Mouse (Mus musculus): ENCODE measurements around the gene Mfsd11. TPM values are rescaled to one million over a fixed set of nuclear protein-coding genes. Genes with fewer than 3 reads are reported as not detected.
A peak's percentile ranks its signal among the peaks of the same experiment; 100 is the strongest.
"Not testable (repeated sequence)": the region's sequence is repeated elsewhere in the genome, so short reads cannot be mapped to it uniquely, and the experiment has no call there.

The Mfsd11 gene
- polyA plus RNA-seq, 1 experiment from 2014 or later = 33.3 TPM

DNA sequence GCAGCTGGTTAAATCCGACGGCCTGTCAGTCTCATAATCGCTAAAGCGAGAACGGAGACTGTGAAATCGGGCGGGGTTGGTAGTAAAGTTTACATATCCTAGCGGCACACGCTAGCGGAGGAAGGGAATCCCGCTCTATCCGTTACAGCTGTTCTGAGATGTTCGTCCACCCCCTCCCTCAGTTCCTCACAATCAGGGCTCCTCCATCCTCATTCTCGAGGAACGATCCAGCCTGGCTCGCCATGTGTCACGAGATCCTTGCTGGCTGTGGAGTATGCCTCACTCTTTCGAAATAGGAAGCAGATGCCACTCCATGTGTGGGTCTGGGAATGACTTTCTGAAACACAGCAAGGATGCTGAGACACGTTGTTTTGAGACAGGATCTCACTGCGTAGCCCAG is 21.7 kb downstream of the Mfsd11 start:
- H3K4me3 ChIP-seq (replicated peaks) = no peak overlapping the region
- H3K4me2 ChIP-seq = no peak overlapping the region
- 88% methylated on average over 20 of the region's 20 CpGs for WGBS
- H3K27ac ChIP-seq = no peak overlapping the region
- no peak overlapping the region for H3K9ac ChIP-seq
- no peaks in the 10 kb centered on the region for H3K9me3 ChIP-seq
- H3K27me3 ChIP-seq (replicated peaks) = no peaks in the 10 kb centered on the region
- no peaks in the 10 kb centered on the region for H3K4me1 ChIP-seq
- ATAC-seq (ENCODE audit: insufficient read depth, low FRiP score, low read depth) = no peak
- peaks cover 32% of the 10 kb centered on the region for H3K36me3 ChIP-seq

DNA sequence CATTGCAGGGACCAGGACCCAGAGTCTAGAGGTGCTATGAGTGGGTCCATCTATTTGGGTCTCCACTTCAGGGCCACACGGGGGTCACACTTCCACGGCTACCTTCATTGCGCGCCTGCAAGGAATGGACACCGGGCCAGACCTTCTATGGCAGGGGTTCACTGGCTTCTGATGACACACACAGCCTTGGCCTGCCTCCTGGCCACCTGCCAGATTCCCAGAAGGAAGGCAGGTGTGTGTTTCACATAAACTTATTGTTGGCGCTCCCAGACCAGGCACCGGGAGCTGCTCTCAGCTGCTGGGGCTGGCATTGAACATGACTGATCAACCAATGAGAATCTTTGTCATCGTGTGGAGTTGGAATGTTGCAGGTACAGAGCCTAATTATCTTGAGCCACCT is 26.2 kb downstream of the Mfsd11 start:
- ATAC-seq (ENCODE audit: insufficient read depth, low FRiP score, low read depth) = no peak; the same call in 1 of the 2 replicates
- H3K9me3 ChIP-seq = no peaks in the 10 kb centered on the region

DNA sequence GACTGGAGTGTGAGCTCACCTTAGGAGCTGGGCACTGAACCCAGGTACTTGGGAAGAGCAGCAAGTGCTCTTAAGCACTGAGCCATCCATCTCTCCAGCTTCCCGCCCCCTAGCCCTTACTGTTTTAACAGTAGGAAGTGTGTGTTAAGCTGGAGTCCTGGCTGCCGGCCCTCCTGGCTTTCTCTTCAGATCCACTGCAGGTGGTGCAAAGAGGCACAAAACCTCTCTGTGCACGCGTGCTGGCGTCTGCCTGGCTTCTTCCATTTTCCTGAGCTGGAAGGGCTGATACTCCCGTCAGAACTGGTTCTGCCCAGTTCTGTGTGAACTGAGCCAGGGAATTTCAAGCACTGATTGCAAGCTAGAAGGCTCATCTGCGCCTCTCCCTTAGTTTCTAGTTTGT is 28.6 kb downstream of the Mfsd11 start:
- Histone ChIP-seq H3K9me3 (no peaks in the 10 kb centered on the region), H3K9ac (no peak overlapping the region), H3K4me3 (replicated peaks) (no peak overlapping the region), H3K4me1 (0 out of 2 replicates have a peak, but pooled peaks cover 6% of the 10 kb centered on the region), H3K27ac (no peak overlapping the region; the same call in 1 of the 2 replicates), H3K27me3 (replicated peaks) (no peaks in the 10 kb centered on the region), H3K4me2 (no peak overlapping the region), H3K36me3 (no peaks in the 10 kb centered on the region)
- no peak for ATAC-seq (ENCODE audit: insufficient read depth, low FRiP score, low read depth)
- WGBS = 54% methylated on average over 7 of the region's 7 CpGs

More for the DNA sequence above, 26.2 kb downstream of the Mfsd11 start:
- Histone ChIP-seq H3K9ac (no peak overlapping the region), H3K4me2 (no peak overlapping the region), H3K36me3 (peaks cover 13% of the 10 kb centered on the region), H3K27me3 (replicated peaks) (no peaks in the 10 kb centered on the region), H3K4me1 (no peaks in the 10 kb centered on the region), H3K27ac (no peak overlapping the region), H3K4me3 (replicated peaks) (no peak overlapping the region)
- 82% methylated on average over 8 of the region's 8 CpGs for WGBS

DNA sequence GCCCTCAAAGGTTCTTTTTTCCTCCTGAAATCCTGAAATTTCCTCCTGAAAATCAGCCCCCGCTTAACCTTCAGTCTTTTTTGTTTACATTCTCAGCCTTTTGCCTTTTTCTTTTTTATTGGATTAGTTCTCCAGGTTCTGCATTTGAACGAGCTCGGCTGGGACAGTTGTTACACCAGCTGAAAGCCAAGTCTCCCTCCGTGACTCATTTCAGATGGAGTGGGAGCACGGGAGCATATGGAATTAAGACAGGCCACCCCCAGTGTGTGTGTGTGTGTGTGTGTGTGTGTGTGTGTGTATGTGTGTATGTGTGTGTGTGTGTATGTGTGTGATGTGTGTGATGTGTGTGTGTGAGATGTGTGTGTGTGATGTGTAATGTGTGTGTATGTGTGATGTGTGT is 29.2 kb downstream of the Mfsd11 start:
- no peaks in the 10 kb centered on the region for H3K9me3 ChIP-seq
- H3K4me2 ChIP-seq = no peak overlapping the region
- H3K27me3 ChIP-seq (replicated peaks) = no peaks in the 10 kb centered on the region
- no peak for ATAC-seq (ENCODE audit: insufficient read depth, low FRiP score, low read depth)
- no peak overlapping the region for H3K27ac ChIP-seq
- no peak overlapping the region for H3K4me3 ChIP-seq (replicated peaks)
- no peak overlapping the region for H3K9ac ChIP-seq
- 0 out of 2 replicates have a peak, but pooled peaks cover 8% of the 10 kb centered on the region for H3K4me1 ChIP-seq
- H3K36me3 ChIP-seq = no peaks in the 10 kb centered on the region
- WGBS = 42% methylated on average over 5 of the region's 5 CpGs

DNA sequence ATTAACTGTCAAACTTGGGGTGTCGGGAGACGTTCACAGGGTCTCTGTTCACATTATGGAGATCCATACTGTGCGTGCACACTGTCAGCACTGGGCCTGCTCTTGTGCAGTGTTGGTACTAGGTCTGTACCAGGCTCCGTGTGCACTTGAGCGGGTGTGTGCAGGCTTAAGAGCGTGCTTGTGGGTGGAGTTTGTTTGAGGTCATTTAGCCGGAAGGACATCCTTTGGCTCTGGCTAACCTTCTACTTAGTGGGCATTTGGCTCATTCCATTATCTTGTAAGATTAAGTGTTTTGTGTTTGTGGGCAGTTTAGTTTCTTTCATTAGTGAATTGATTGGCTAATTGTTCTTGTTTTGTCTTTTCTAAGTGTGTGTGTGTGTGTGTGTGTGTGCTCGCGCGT is 30.2 kb downstream of the Mfsd11 start:
- H3K4me3 ChIP-seq (replicated peaks) = no peak overlapping the region
- no peak overlapping the region for H3K27ac ChIP-seq
- no peaks in the 10 kb centered on the region for H3K9me3 ChIP-seq
- H3K36me3 ChIP-seq = no peaks in the 10 kb centered on the region
- H3K9ac ChIP-seq = no peak overlapping the region
- no peaks in the 10 kb centered on the region for H3K27me3 ChIP-seq (replicated peaks)
- H3K4me1 ChIP-seq = 0 out of 2 replicates have a peak, but pooled peaks cover 8% of the 10 kb centered on the region
- no peak for ATAC-seq (ENCODE audit: insufficient read depth, low FRiP score, low read depth)
- 70% methylated on average over 10 of the region's 10 CpGs for WGBS
- H3K4me2 ChIP-seq = no peak overlapping the region

DNA sequence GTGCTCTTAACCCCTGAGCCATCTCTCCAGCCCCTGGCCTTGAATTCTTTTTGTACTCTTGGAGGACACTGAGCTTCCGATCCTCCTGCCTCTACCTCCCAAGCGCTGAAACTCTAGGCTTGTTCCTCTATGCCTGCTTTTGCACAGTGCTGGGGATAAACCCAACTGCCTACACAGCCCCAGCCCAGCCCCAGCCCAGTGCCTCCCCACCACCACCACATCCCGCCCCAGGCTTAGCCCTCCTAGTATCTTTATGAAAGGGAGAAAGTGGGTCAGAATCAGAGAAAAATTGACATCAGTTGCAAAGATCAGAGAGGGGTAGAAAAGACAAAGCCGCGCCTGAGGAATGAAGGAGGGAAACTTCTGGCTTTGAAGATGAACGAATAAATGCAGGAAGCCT is 31.8 kb downstream of the Mfsd11 start:
- no peak overlapping the region for H3K9ac ChIP-seq
- no peaks in the 10 kb centered on the region for H3K27me3 ChIP-seq (replicated peaks)
- no peaks in the 10 kb centered on the region for H3K36me3 ChIP-seq
- no peak overlapping the region for H3K27ac ChIP-seq
- WGBS = 85% methylated on average over 6 of the region's 6 CpGs
- no peak overlapping the region for H3K4me2 ChIP-seq
- no peaks in the 10 kb centered on the region for H3K9me3 ChIP-seq
- no peak overlapping the region for H3K4me3 ChIP-seq (replicated peaks)
- H3K4me1 ChIP-seq = 0 out of 2 replicates have a peak, but pooled peaks cover 8% of the 10 kb centered on the region
- no peak for ATAC-seq (ENCODE audit: insufficient read depth, low FRiP score, low read depth)

DNA sequence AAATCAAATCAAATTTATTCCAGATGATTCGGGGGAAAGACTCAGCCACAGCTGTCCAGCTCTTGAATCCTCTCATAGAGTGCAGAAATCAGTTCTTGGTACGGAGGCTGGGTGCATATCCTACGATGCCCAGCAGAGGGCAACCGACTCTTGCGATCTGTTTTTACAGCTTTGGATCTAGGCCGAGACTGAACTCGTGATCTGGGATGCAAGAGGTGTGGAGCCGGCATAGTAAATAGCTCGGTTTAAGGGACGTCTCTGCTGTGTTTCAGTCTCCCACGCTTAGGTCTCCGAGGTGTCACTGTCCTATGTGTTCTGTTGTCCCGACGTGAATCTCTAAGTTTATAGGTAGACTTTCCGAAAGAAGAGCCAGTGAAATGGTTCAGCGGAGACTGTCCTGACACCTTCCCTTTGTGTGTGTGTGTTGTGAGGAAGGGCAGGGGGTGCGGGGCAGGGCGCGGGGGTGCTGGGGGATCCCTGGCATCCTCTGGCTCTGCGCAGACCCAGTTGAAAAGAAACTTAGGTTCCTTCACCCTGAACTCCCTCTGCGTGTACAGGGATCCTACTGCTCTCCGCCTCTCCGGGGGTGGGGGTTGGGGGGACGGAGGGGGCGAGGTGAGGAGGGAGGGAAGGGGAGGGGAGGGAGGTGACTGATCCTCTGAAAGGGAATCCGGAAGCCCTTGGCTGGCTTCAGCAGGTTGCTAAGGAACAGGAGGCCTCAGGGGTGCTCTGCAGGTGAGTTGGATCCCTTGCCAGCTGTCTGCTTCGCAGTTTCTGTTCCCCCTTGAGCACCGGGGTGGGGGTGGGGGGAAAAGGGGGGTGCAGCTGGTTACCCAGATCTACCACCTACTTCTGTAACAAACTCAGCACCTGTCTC is 33.3 kb downstream of the Mfsd11 start:
- 4% methylated on average over 27 of the region's 28 CpGs for WGBS
- peak; percentile 29 for ATAC-seq (ENCODE audit: insufficient read depth, low FRiP score, low read depth)

DNA sequence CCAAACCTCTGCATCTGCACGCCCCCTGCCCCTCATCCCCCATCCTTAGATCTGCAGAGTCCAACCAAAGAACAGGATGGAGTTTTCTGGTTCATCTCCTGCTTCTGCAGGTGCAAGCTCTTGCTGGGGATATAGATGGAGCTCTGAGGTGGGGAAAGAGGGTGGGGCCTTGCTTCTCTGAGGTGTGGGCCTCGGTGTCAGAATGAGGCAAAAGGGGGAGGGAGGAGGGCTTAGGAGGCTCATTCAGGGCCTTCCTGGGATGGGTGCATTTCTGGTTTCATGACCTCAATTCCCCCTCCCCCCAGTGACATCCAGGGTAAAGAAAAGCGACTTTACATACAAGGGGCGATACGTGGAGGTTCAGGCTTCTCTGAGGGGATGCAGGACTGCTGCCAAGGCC is 34.9 kb downstream of the Mfsd11 start:
- Histone ChIP-seq H3K4me3 (replicated peaks) (no peak overlapping the region), H3K4me1 (0 out of 2 replicates have a peak, but pooled peaks cover 8% of the 10 kb centered on the region), H3K27me3 (replicated peaks) (no peaks in the 10 kb centered on the region), H3K9ac (no peak overlapping the region), H3K27ac (no peak overlapping the region), H3K9me3 (no peaks in the 10 kb centered on the region), H3K36me3 (no peaks in the 10 kb centered on the region), H3K4me2 (no peak overlapping the region)
- 59% methylated on average over 5 of the region's 5 CpGs for WGBS
- no peak for ATAC-seq (ENCODE audit: insufficient read depth, low FRiP score, low read depth)

More for the DNA sequence above, 33.3 kb downstream of the Mfsd11 start:
- Histone ChIP-seq H3K9me3 (no peaks in the 10 kb centered on the region), H3K36me3 (no peaks in the 10 kb centered on the region), H3K4me2 (peak overlapping the region; percentile 57), H3K9ac (no peak overlapping the region), H3K27me3 (replicated peaks) (no peaks in the 10 kb centered on the region), H3K4me3 (replicated peaks) (peak overlapping the region; percentile 33), H3K27ac (no peak overlapping the region), H3K4me1 (0 out of 2 replicates have a peak, but pooled peaks cover 8% of the 10 kb centered on the region)

DNA sequence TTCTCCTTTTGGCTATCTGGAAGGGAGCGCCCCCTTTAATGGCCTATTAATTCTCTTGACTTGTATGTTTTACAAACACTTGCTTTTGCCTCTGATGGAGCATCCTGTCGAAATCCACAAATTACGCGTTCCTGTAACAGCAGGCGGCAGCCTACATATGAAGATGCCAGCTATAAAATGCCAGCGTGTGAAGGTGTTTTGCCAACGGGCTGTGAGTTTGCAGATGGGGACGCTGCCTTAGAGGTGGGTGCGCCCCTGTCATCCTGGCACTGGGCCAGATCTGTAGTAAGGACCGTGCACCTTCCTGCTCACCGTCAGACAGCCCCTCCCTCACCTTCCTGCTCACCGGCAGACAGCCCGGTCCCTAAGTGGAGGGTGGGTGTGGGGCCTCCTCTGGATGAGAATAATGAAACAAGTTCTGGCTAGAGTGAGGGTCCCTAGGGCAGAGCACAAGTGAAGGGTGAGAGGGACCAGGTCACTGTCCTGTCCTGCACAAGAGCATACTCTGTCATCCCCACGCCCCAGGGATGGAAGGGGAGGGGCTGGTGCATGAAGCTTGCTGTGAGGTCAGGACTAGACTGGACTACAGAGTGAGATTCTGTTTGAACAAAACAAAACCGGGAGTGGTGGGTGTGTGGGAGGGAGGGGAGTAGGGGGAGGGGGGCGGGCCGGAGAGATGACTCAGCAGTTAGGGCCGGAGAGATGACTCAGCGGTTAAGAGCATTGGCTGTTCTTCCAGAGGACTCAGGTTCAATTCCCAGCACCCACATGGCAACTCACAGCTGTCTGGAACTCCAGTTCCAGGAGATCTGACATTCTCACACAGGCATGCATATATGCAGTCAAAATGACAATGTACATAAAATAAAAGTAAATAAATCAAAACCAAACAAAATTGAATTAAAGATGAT is 41.5 kb downstream of the Mfsd11 start:
- WGBS = 43% methylated on average over 19 of the region's 19 CpGs
- ATAC-seq (ENCODE audit: insufficient read depth, low FRiP score, low read depth) = no peak
- H3K9me3 ChIP-seq = no peaks in the 10 kb centered on the region
- no peak overlapping the region for H3K9ac ChIP-seq
- no peaks in the 10 kb centered on the region for H3K27me3 ChIP-seq (replicated peaks)
- no peak overlapping the region for H3K4me3 ChIP-seq (replicated peaks)
- no peaks in the 10 kb centered on the region for H3K36me3 ChIP-seq
- H3K27ac ChIP-seq = no peak overlapping the region
- H3K4me1 ChIP-seq = no peaks in the 10 kb centered on the region
- no peak overlapping the region for H3K4me2 ChIP-seq

DNA sequence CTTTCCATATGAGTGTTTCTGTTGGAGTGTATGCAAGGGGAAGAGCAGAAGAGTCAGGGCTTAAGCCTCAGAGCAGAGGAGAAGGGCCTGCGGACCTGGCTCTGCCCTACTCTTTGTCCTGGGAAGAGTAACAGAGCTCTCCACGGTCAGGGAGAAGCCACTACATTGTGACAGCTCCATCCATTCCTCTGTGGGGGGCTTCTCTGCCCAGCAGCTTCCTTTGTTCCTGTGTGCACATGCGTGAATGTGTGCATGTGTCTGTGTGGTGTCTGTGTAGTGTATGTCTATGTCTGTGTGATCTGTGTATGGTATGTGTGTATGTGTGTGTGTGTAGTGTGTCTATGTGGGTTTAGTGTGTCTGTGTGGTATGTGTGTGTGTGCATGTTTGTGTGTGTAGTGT is 43.2 kb downstream of the Mfsd11 start:
- Histone ChIP-seq H3K4me2 (no peak overlapping the region), H3K9ac (no peak overlapping the region), H3K27me3 (replicated peaks) (no peaks in the 10 kb centered on the region), H3K4me1 (no peaks in the 10 kb centered on the region), H3K4me3 (replicated peaks) (no peak overlapping the region), H3K36me3 (no peaks in the 10 kb centered on the region), H3K27ac (no peak overlapping the region), H3K9me3 (no peaks in the 10 kb centered on the region)
- no peak for ATAC-seq (ENCODE audit: insufficient read depth, low FRiP score, low read depth)
- 71% methylated on average over 3 of the region's 3 CpGs for WGBS

DNA sequence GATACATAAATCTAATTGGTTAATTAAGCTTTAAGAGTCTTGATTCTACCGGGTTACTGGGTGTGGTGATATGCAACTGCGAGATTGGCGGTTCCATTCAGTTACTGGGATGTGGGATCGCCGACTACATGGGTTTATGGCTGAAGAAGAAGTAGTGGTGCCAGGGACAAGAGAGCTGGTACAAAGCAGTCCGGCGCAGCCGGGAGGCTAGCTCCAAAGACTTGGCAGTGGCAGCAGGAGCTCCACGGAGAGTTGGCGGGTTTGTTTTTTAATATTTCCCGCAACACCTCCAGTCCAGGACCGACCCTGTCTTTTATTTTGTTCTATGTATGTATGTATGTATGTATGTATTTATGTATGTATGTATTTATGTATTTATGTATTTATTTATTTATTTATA is 47.0 kb downstream of the Mfsd11 start:
- Histone ChIP-seq H3K27me3 (replicated peaks) (0 out of 2 replicates have a peak, but pooled peaks cover 4% of the 10 kb centered on the region), H3K4me2 (no peak overlapping the region), H3K4me3 (replicated peaks) (no peak overlapping the region), H3K9ac (no peak overlapping the region), H3K4me1 (no peaks in the 10 kb centered on the region), H3K9me3 (no peaks in the 10 kb centered on the region), H3K27ac (no peak overlapping the region), H3K36me3 (no peaks in the 10 kb centered on the region)
- no peak for ATAC-seq (ENCODE audit: insufficient read depth, low FRiP score, low read depth)
- WGBS = 91% methylated on average over 12 of the region's 12 CpGs

DNA sequence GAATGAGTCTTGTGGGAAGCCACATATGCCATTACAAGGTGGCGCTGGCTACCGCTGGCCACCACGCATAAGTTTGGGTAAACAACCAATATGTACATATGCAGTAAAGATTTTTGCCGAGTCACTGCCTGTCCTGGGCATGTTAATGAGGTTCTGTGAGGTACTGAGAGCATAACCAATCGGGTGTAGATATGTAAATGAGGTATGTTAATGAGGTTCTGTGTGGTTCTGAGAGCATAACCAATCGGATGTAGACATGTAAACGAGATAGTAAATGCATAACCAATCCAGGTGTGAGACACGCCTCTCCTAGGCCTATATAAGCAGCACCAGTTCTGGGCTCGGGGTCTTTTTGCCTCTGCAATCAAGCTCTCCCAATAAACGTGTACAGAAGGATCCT is 50.3 kb downstream of the Mfsd11 start:
- not testable (repeated sequence) for ATAC-seq (ENCODE audit: insufficient read depth, low FRiP score, low read depth); H3K27ac ChIP-seq; H3K4me3 ChIP-seq (replicated peaks); H3K4me2 ChIP-seq; H3K9me3 ChIP-seq; H3K36me3 ChIP-seq; H3K4me1 ChIP-seq; H3K9ac ChIP-seq
- WGBS = 86% methylated on average over 10 of the region's 10 CpGs
- H3K27me3 ChIP-seq (replicated peaks) = peaks cover 14% of the 10 kb centered on the region; the same call in 1 of the 2 replicates
